Mouse (Mus musculus): Measurements from ENCODE around the gene Zc3h14. TPM values are rescaled to one million over a fixed set of nuclear protein-coding genes. Genes with fewer than 3 reads are reported as not detected.

The Zc3h14 gene
- 66.1 and 89.4 TPM in 2 replicates for polyA plus RNA-seq (2015; fragmentation: Nextera tagmentation; extraction: Ambion mirVana)

DNA sequence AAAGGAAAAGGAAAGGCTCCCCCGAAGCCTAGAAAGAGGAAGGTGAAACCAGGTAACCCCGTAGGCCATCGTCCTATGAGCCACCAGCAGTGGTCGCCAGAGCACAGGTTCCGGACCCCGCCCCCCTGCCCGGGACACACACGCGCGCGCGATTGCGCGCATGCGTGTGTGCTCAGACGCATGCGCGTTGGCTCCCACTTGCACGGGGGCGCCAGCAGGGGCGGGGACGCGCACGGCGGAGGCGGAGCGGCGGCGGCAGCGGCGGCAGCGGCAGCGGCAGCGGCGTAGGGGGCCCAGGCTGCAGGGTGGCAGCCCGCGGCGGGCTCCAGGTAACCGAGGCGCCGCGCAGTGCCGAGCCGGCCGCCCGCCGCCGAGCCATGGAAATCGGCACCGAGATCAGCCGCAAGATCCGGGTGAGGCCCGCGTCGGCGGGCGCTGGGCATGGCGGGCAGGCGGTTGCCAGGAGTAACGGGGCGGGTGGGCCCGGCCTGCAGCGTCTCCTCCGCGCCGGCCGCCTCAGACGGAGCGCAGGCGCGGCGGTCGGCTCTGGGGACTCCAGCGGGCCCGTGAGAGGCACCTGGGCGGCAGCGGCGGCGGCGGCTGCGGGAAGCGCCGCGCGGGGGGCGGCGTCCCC lies at the start of gene Zc3h14:
TSS of gene Zc3h14 (plus strand) at position 219 of the 634 bp plus-strand sequence.

DNA sequence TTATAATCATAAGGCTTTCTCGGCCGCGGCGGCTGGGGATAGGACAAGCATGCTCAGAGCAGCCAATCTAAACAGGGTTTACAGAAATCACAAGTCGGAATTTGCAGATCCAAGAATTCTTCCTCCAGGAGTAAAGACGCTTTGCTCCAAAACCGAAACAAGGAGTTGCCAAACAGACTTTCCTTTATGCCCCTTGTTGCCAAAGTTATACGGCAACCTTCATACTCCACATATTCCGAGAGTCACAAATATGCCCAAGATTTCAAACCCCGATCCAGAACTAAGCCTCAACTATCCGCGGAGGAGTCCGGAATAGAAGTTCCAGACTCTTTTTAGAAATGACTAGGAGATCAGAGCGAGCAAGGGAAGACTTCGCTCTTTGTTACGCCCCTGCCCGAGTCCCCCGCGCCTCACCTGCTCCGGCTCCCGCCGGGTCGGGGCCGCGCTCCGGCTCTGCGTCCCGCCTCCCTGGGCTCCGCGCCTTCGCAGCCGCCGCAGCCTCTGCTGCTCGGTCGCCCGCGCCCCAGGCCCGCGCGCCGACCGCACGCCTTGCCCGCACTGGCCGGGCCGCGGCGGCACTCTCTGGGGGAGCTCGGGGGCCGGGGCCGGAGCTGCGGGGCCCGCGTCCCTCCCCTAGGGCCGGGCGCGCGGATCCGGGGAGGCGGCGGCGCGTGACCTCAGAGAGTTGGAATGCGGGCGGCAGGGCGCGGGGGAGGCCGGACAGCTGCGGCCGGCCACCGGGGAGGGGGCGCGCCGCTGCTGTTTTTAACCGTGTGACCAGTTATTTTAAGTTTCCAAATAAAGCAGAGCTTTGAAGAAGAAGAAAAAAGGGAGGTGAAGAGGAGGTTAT lies 9.6 kb upstream of the Zc3h14 start, which contains the start of gene Ptpn21:
TSS of gene Ptpn21 (minus strand) at position 455 of the 850 bp plus-strand sequence.

Other genes with a start within 250 kb of the Zc3h14 start
- gene Kcnk10, start 168.7 kb upstream of the Zc3h14 start, polyA plus RNA-seq (2015; fragmentation: Nextera tagmentation; extraction: Ambion mirVana): 2.1 and 8.8 TPM in 2 replicates
- 10.8 and 15.7 TPM in 2 replicates for gene Spata7, start 118.8 kb upstream of the Zc3h14 start, polyA plus RNA-seq (2015; fragmentation: Nextera tagmentation; extraction: Ambion mirVana)
- gene Ptpn21, start 9.6 kb upstream of the Zc3h14 start, polyA plus RNA-seq (2015; fragmentation: Nextera tagmentation; extraction: Ambion mirVana): 5.6 and 6.6 TPM in 2 replicates
- gene Eml5, start 154.5 kb downstream of the Zc3h14 start, polyA plus RNA-seq (2015; fragmentation: Nextera tagmentation; extraction: Ambion mirVana): 17.1 and 24.8 TPM in 2 replicates
- gene Ttc8, start 173.6 kb downstream of the Zc3h14 start, polyA plus RNA-seq (2015; fragmentation: Nextera tagmentation; extraction: Ambion mirVana): 18.5 and 25.6 TPM in 2 replicates